Mouse (Mus musculus) hindbrain, embryonic 14.5 days (tissue): ENCODE measurements around the gene Msl1. TPM values are rescaled to one million over a fixed set of nuclear protein-coding genes. Genes with fewer than 3 reads are reported as not detected.

ENCODE experiments used
- polyA plus RNA-seq: library from polyadenylated mRNA; unstranded; fragments of >200 nt; fragmentation: Nextera tagmentation; extraction: Ambion mirVana; gene quantifications from 2 replicates; pipeline ENCODE4 v1.2.1, GENCODE M21; 2014

Msl1 gene
- polyA plus RNA-seq, 1 experiment from 2014 or later: 23.6 TPM

Other genes with a start within 250 kb of the Msl1 start
- gene Ikzf3, start 249.5 kb upstream of the Msl1 start, polyA plus RNA-seq: 0.24 and 0.33 TPM in 2 replicates
- gene Zpbp2, start 244.4 kb upstream of the Msl1 start, polyA plus RNA-seq: not detected in 2 replicates
- gene Ormdl3, start 208.1 kb upstream of the Msl1 start, polyA plus RNA-seq: 14.9 and 17.3 TPM in 2 replicates
- not detected in 2 replicates for gene Lrrc3c, start 197.2 kb upstream of the Msl1 start, polyA plus RNA-seq
- 0.20 and 0.80 TPM in 2 replicates for gene Gm12355, start 169.9 kb upstream of the Msl1 start, polyA plus RNA-seq
- gene Gsdma3, start 169.2 kb upstream of the Msl1 start, polyA plus RNA-seq: not detected in 2 replicates
- not detected in 2 replicates for gene Gsdma2, start 148.8 kb upstream of the Msl1 start, polyA plus RNA-seq
- gene Gsdma, start 131.2 kb upstream of the Msl1 start, polyA plus RNA-seq: not detected in 2 replicates
- gene Psmd3, start 113.0 kb upstream of the Msl1 start, polyA plus RNA-seq: 130 and 141 TPM in 2 replicates
- not detected in 2 replicates for gene Csf3, start 94.3 kb upstream of the Msl1 start, polyA plus RNA-seq
- 58.4 and 62.7 TPM in 2 replicates for gene Med24, start 66.1 kb upstream of the Msl1 start, polyA plus RNA-seq
- gene Thra, start 54.9 kb upstream of the Msl1 start, polyA plus RNA-seq: 165 and 181 TPM in 2 replicates
- gene Nr1d1, start 20.2 kb upstream of the Msl1 start, polyA plus RNA-seq: 3.4 and 4.1 TPM in 2 replicates
- 49.3 and 57.4 TPM in 2 replicates for gene Casc3, start 9.4 kb downstream of the Msl1 start, polyA plus RNA-seq
- 12.0 and 12.9 TPM in 2 replicates for gene Rapgefl1, start 41.3 kb downstream of the Msl1 start, polyA plus RNA-seq
- 4.7 and 4.8 TPM in 2 replicates for gene Wipf2, start 68.1 kb downstream of the Msl1 start, polyA plus RNA-seq
- gene Cdc6, start 112.3 kb downstream of the Msl1 start, polyA plus RNA-seq: 4.3 and 5.2 TPM in 2 replicates
- 18.4 and 18.7 TPM in 2 replicates for gene Rara, start 132.3 kb downstream of the Msl1 start, polyA plus RNA-seq
- gene Gjd3, start 187.5 kb downstream of the Msl1 start, polyA plus RNA-seq: 0.60 and 1.4 TPM in 2 replicates
- gene Top2a, start 228.7 kb downstream of the Msl1 start, polyA plus RNA-seq: 34.2 and 42.4 TPM in 2 replicates
- 127 and 142 TPM in 2 replicates for gene Igfbp4, start 245.7 kb downstream of the Msl1 start, polyA plus RNA-seq